Mouse (Mus musculus): ENCODE measurements at regions not wholly inside any gene's neighbourhood (a gene's known extent, or its start where the extent isn't known, plus 50 kb on each side); places are given as distances from the start of the nearest gene placed in this dataset.

DNA sequence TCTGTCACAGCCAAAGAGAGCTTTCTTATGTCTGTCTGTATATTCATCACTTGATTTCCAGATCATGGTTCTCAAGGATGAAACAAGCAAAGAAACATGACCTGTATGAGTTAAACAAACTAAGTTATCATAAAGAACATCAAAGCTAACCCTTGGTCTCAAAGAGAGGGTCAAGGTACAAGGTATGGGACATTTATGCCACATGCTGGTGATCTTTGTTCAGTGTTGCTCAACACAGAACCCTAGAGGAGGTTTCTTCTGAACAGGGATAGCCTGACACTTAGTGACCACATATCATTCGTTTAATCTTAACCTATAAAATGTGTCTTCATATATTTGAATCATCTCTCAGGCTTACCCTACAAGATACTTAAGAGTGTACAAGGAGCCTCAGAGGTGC, 170.6 kb upstream of the Lrig3 start:
- no peak for DNase-seq

DNA sequence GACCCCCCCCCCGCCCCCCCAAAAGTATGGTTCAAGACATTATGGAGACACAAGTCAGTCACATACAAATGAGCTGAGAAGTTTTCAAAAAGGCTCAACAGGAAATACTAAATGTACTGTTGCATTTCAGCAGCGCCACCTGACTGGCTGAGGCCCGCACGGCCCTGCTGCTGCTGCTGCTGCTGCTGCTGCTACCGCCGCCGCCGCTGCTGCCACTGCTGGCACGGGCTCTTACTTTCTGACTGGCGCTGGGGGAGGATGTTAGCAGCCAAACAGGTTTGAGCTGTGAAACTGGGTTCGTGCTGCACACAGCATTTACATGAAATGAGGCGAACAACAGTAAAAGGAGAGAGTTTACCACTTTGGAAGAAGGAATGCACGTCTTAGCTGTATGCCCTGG, 167.3 kb upstream of the Lrig3 start:
- no peak for DNase-seq

DNA sequence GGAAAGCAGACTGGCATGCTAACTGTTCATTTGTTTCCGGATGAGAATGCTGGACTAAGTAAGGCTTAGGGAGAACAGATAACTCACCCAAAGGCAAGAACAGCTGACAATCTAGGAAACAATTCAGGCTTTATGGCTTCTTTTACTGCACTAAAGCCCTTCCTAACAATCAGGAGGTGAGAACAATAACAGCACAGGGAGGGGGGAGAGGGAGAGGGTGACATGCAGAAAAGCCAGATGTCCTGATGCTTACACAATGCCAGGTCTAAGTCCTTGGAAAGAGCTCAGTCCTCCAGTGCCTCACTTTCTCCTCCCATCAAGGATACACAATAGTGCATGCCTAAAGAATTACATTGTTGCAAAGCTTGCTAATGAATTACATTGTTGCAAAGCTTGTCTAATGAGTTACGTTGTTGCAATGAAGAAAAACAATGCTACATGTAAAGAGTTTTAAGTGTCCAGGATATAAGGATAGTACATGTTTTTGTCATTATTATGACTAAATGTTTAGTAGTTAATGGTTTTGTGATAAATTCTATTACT, 165.3 kb upstream of the Lrig3 start:
- no peak for DNase-seq

DNA sequence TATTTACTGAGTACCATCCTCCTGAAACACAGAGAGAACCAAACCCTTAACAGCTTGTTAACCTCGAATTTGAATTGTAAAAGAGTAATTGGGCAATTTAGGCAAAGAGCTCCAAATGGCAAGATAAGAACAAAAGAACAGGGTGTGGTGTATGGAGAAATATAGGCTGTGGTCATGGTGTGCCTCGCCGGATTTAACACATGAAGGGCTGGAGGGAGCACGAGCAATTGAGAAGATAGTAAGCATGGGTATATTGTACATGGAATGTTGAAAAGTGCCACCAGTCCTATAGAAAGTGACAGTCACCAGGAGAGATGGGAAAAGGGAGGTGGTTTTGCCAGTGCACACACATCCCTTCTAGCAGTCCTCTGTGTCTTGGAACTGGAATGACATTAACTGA, 164.5 kb upstream of the Lrig3 start:
- no peak for DNase-seq

DNA sequence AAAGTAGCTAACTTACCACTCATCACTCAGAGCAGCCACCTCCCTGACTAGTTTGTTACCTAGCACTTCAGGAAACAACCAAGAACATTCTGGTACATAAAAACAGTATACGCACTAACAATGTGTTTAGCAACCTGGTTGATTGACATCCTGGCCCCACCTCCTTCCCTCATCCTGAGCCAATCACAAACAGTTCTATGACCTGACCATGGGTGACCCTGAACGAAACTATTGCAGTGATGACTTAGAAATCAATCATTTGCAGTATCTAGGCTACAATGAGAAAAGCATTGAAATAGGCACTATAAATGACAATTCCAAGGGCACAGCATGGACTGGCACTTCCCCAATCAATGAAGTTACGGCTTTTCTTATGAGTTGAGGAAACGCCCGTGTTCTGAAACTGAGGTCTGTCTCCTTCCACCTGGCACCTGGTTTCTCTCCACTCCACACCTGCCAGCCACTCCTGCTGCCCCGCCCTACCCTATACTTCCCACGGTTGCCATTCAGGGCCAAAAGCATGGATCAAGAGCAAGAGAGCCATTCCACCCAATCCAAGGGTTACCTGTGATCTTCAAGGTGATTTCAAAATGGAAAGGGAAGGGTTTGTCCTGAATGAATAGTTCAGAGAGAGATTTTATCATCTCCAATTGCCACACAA, 162.9 kb upstream of the Lrig3 start:
- DNase-seq = no peak

DNA sequence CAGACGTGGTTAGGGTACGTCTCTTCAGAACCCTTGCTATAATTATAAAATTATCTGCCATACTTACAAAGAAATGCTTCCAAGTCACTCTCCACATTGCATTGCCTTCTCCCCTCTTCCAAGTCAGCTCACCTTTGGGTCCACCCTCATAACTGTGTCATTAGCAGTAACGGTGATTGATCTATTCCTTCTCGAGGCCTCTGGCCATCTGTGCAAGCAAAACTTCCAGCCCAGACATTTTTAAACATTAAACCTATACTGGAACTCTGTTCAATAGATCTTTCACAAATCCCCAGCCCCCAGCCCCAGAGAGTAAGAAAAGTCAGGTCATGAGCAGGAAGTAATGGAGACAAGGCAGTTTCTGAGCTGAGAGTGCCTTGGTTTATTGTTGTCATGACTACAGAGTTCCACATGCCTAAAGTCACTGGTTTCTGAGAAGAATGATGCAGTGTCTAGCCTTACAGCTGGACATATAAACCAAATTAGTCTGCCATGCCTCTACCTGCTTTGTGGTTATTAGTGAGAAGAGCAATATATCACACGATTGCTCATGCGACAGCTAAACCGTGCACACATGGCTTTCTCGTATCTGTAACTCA, 156.1 kb upstream of the Lrig3 start:
- no peak for DNase-seq

DNA sequence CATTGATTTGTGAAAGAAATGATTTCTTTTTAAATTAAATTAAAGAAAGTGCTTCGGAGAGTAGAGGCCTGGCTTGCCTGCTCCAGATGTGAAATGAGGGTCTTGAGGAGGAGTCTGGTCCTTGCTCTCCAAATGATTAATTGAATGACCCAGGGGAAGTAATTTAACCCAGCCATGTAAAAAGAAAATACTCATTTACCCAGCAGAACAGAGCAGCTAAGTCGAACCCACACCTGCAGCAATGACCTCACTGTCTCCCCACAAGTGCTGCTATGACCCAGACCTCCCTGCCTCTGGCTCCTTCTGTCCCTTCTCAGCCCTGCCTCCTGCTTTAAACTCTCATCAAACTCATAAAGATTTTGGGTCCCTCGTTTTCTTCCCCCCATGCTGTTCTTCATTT, 155.4 kb upstream of the Lrig3 start:
- DNase-seq = no peak

DNA sequence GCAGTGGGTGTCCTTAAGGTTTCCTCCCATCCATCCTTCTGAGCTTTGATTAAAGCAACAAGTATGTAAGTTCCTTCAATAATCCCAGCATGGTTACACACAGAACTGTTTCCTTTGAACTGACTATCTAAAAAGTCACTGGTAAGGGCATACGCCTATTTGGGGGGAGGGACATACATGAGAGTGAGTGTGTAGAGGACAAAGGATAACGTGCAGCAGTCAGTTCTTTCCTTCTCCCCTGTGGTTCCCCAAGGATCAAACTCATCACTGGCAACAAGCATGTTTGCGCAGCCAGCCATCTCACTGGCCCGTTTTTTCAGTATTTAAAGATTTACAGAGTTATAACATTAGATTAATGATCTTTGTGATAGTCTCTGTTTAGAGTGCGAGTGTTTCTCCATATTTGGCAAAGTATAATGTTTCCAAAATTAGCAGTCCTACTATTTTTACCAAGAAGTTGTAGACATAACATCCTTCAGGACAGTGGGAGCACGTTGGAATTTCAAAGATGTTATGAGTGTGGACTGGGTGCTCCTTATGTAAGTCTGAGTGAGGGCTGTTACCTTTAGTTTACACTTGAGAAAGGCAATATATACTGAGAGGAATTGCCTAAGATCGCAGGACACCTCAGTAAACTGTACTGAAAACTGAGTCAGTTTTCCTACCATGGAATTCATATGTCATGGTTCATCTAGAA, 151.6 kb upstream of the Lrig3 start:
- no peak for DNase-seq

DNA sequence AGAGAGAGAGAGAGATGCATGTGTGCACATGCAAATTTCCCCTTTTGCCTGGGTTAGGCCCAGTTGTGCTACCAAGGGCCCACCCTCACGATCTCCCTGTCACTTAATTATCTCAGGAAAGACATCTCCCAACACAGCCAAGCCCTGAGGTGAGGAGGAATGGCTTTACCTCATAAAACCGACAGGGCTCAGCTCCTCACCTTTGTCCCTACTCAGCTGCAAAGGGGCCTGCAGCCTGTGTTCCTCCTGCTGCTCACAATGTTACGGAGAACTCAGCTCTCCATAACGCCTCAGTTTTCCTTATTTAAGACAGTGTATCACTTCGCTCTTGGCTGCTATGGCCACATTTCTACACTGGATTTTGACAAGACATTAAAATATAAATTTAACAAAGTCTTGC, 133.8 kb upstream of the Lrig3 start:
- DNase-seq = no peak

DNA sequence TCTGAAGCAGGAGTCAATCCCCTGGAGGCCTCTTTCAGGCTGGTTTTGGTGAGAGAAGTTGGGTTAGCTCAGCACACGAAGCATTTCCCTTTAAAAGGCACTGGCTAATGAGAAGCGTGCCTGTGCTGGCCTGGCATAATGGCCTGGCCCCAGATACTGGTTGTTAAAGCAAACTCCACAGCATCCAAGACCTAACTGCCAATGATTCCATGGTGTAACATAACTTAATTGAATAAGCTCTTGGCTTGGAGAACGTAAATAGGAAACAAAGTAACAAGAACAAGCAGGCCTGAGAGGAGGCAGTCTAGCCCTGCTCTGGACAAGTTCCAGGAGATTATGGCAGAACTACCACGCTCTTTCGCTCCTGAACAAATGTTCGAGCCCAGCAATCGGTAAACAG, 133.2 kb upstream of the Lrig3 start:
- DNase-seq = no peak

DNA sequence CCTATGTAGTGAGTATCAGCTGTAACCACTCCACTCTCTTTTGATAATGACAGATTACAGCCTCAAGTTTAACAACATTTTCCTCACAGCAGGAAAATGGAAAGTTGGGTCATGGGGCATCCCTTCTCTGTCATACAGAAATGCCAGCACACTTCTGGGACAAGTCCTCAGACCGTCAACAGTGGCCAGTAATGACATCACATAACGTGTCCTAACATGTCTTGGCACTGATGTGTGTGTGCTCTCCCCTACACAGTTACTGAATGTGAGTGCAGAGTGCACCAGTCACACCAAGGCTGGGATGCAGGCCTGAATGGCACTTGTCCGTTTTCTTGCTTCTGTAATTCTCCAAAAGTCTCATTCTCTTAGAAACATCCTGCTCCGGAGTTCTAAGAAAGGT, 132.0 kb upstream of the Lrig3 start:
- no peak for DNase-seq

DNA sequence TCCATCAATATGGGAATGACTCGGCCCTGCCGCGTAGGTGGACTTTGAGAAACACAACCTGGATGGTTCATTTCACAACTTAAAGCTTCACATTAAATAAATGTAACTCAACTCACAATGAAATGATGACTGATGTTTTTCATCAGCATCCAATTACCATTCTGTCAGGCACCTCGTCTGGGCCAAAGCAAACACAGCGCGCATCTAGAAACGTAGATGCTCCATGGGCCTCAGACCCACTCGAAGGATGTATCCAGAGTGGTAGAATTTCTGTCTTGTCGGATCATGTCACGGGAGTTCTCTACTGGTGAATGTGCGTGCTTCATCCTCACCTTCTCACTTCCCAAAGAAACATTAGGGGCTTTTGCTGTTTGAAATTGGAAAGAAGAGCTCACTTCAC, 127.0 kb upstream of the Lrig3 start:
- DNase-seq = no peak

DNA sequence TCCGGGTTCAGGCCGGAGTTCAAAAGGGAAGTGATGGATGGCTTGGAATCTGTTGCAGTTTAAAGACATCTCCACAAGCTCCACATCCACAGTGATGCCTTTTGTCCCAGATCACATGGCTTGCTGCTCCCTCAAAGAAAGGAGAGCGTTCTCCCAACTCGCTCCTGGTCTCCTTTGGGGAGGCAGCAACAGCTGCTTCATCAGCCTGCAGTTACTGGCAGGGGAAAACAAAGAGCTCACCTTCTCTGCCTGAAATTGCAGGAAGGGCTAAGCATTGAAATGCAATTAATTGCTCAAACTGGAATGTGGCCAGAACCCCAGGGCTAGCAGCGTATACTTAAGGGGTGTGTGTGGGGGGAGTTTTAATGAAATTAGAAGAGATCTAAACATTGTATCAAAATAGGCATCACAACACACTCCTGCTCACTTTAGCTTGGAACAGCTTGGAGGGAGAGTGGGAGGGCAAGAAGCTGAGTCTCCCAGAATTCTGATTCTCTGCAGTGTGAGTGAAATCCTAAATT, 126.3 kb upstream of the Lrig3 start:
- no peak for DNase-seq

DNA sequence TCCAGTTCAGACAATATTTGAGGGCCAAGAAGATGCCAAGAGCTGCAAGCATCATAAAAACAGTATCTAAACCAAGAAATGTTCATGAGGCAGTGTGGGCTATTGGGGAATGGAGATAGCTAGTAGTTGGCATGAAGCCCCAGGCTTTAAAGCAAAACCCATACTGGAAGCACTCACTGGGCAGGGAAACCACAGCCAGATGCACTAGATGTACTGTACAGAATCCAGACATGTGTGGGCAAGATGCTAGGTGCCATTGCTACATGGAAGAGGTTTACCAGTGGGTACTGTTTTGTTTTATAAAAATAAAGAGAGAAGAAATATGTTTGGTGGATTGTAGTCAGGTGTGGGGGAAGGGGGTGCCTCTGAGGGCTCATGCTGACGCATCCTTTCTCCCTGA, 125.6 kb upstream of the Lrig3 start:
- DNase-seq = no peak

DNA sequence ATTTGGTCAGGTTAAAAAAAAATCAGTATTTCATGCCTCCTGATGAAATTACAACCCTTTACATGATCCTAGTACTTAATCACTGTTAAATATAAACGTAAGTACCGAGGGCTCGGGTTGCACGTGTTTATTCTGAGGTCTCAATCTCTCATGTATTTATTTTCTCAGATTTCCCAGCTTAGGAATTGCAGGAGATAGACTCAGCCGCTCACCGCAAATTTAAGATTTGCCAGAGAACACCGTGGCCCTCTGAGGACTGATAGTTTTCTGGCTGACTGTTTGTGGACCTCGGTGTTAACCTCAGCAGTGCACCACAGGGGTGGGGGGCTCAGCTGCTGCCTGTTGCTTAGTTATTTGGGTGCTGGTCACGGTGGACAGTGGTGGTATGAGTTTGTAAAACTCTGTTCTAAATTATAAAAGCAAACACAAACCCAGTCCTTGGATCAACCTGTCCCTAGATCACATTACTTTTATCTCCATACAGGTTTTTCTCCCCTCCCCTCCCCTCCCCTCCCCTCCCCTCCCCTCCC, 121.6 kb upstream of the Lrig3 start:
- no peak for DNase-seq

DNA sequence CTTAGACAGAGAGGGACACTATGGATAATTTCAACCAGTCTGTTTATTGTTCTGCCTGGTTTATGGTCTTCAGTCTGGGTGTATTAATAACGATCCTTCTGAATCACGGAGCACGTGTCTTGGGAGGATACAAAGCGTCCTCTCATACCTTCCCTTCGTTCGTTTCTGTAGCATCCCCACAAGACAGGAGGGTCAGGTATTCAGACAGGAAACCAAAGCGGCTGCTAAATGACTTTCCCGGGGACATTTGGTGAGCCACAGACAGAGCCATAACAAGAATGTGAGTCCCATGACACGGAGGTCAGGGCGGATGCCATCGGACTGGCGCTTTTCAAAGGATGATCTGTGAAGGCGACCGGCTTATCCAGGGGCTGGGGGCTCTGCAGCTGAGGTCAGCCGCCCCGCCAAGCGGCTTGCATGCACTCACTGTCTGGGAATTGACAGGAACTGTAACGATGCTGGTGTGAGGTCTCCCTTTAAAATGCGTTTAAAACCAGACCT, 120.9 kb upstream of the Lrig3 start:
- no peak for DNase-seq

DNA sequence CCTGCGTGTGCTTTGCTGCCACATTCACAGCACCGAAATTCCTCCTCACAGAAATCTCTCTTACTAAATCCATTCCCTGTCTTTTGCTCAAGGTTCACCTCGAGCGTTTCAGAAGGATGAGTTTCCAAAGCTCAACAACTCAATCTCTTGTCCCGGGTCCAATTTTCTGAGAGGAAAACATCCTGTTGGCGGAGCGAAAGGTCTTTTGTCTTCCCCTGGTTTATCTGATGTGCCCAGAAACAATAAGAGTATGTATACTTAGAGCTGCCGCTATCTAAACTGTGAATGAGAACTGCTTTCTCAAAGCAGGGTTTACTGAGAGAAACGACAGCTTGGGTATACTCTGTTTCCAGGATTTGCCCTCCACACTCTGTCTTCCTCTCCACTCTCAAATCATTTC, 115.6 kb upstream of the Lrig3 start:
- no peak for DNase-seq

DNA sequence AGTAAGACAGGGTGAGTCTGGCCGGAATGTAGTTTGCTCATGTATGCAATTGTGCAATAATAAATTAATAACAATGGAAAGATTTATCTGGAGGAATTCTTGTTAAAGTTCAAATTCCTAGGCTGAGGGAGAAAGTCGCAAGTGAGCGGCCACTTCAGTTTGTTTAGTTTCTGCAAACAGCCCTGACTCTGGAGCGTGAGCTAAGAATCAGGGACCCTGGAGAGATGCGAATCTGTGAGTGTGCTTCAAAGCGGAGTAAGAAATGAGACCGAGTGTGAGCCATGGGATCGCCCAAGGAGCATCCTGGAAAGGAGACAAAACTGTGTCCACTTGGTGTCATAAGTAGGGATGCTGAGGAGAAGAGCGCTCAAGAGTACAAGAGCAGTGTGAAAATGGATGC, 104.2 kb upstream of the Lrig3 start:
- DNase-seq = no peak

DNA sequence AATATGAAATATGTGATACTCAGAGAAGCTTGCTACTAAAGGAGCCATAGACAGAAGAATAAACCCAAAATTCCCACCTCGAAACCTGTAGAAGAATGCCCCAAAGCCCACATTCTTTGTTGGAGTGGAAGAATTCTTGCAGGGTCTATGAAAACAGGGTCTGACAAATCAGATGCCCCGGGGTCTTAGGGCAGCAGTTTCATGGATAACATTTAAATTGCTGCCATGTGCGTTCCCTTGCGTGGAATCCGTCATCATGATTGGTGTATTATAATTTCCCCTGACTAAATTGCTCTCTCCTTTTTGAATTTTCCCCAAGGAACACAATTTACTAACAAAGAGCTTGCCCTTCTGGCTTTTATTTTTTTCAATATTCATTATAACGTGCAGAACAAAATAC, 99.6 kb upstream of the Lrig3 start:
- DNase-seq = no peak

DNA sequence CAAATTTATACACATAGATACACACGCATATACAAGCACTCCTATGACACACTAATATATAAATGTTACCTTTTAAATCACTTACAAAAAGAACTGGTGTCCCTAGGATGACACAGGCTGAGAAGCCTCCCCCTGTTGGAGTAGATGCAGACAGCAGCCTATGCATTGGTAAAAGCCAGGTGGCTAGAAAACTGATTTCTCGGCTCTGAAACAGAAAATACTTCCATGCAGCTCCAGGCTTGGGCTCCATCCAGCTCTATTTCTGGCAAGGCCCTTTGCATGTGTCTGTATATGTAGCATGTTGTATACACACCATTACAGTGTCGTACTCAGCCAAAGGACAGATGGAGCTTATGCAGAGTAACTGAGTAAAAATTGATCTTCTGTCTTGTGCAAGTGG, 81.4 kb upstream of the Lrig3 start:
- no peak for DNase-seq

DNA sequence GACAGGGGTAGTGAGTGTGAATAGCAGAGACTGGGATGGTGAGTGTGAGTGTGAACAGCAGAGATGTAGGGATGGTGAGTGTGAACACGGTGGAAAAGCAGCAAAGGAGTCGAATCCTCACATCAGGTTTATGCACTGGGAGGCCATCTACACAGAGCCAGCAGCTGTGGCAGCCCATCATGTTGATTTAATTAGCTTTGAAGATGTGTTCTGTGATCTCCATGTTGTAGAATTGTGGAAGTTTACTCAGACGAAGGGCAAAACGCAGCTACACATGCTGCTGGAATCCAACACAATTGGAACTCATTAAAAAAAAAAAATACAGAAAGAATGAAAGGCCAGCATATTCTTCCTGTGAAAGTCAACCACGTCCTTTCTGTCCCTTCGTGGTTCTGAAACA, 80.2 kb upstream of the Lrig3 start:
- no peak for DNase-seq

DNA sequence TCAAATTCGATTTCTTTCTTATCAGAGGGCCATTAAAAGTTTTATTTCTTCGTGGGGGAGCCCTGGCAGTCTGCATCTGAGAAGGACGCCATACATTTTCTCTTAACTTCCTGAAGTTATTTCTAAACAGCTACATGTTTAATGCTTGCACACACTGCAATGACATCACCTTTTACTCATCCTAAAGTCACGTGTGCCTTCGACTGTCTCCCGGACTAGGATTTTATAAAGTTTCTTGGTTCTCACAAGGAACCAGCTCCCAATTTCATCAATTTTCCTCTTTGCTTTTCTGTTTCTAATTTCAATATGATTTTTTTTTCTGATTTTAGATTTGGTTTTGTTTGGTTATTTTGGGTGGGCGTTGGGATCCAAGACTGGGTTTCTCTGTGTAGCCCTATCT, 73.8 kb upstream of the Lrig3 start:
- no peak for DNase-seq

DNA sequence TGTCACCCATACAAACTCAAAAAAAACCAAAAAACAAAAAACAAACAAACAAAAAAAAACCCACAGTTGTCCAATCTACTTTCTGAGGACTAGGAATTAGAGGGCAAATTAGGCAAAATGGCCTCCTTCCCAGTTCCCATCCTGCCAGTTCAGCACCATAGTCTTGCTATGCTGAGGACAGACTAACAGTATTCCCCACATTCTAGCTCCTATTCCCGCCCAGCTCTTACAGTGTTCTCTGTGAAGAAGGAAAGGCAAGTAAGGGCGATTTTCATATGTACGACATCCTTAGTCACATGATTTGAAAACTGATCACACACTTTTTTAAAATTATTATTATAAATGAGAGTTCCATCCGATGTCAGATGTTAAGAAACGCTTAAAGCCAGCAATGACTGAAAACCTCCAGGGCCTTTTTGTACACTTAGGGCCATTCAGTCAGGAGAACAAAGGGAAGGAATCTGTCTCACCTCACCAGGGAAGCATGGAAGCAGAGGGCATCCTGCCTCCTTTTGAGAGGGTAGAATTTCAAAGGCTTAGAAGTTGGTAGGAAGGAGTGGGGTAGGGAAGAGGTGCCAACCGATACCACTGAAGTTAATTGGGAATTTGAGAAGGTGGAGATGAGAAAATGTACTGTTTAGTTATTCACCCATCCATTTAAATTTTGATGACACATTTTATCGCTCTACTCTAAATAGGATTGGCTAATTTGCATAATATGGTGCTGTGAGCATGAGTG, 70.1 kb upstream of the Lrig3 start:
- DNase-seq = no peak

Measured in cerebellum, adult 8-10 months (tissue).